Mouse (Mus musculus) hindbrain, postnatal 0 days (tissue): ENCODE data around the gene Tmem88b. TPM values are rescaled to one million over a fixed set of nuclear protein-coding genes. Genes with fewer than 3 reads are reported as not detected.

Experiments used
- ATAC-seq: fragments of 200-750 bp; cut with Nextera tagmentation; 2 replicates; pipeline ENCODE4 v1.8.0; 2017; ENCODE audit warnings: mild to moderate bottlenecking, moderate TSS enrichment, moderate library complexity
- DNase-seq: peaks from one replicate; pipeline ENCODE4 v3.0.0-alpha.2; 2015; ENCODE audit warnings: low spot score
- H3K27ac ChIP-seq: fragments of 300-500 bp; sonication (generic); 2 replicates; pipeline ENCODE4 v1.5.1; 2014; ENCODE audit warnings: mild to moderate bottlenecking
- H3K27me3 ChIP-seq: fragments of 300-500 bp; sonication (generic); 2 replicates; pipeline ENCODE4 v1.6.1; 2014; ENCODE audit warnings: low read length, mixed read lengths; ENCODE audit not compliant: insufficient read depth
- H3K36me3 ChIP-seq: fragments of 300-500 bp; sonication (generic); 2 replicates; pipeline ENCODE4 v1.6.1; 2014; ENCODE audit warnings: low read length, mixed read lengths; ENCODE audit not compliant: insufficient read depth
- H3K4me1 ChIP-seq: fragments of 300-500 bp; sonication (generic); 2 replicates; pipeline ENCODE4 v1.6.1; 2014; ENCODE audit warnings: antibody characterized with exemption, low read length, mixed read lengths; ENCODE audit not compliant: insufficient read depth
- H3K4me2 ChIP-seq: fragments of 300-500 bp; sonication (generic); 2 replicates; pipeline ENCODE4 v1.6.1; 2014; ENCODE audit warnings: low read depth, mild to moderate bottlenecking, low read length, moderate library complexity, mixed read lengths
- H3K4me3 ChIP-seq: fragments of 300-500 bp; sonication (generic); 2 replicates; pipeline ENCODE4 v1.5.1; 2014; ENCODE audit warnings: low read length
- H3K9ac ChIP-seq: fragments of 300-500 bp; sonication (generic); replicated peaks from 2 replicates; pipeline ENCODE4 v1.6.1; 2014; ENCODE audit warnings: mild to moderate bottlenecking, low read length, moderate library complexity, mixed read lengths
- H3K9me3 ChIP-seq: fragments of 300-500 bp; sonication (generic); 2 replicates; pipeline ENCODE4 v1.6.1; 2016; ENCODE audit warnings: low read length, mixed read lengths
- CTCF ChIP-seq: IDR thresholded peaks from 2 replicates; pipeline ENCODE4 v1.5.1; 2016; ENCODE audit warnings: antibody characterized with exemption, control low read depth, low read depth
- WGBS: fragments of 180-500 bp; shearing (Covaris S2); extraction: QIAGEN DNeasy Blood & Tissue Kit; methylation state at CpG from one replicate; pipeline ENCODE4 v1.1.7; 2014; 5-methylcytosine and 5-hydroxymethylcytosine counted together
- polyA plus RNA-seq: library from polyadenylated mRNA; unstranded; fragments of >200 nt; fragmentation: Nextera tagmentation; extraction: Ambion mirVana; gene quantifications from 2 replicates; pipeline ENCODE4 v1.2.1, GENCODE M21; 2015
- total RNA-seq: library from RNA; depleted of rRNA; stranded (reverse); fragments of >200 nt; gene quantifications from 2 replicates; pipeline ENCODE4 v1.2.3, GENCODE M21; 2014

The Tmem88b gene
- total and polyA plus RNA-seq, 2 experiments from 2014 or later = 1.2 to 2.3 TPM

DNA sequence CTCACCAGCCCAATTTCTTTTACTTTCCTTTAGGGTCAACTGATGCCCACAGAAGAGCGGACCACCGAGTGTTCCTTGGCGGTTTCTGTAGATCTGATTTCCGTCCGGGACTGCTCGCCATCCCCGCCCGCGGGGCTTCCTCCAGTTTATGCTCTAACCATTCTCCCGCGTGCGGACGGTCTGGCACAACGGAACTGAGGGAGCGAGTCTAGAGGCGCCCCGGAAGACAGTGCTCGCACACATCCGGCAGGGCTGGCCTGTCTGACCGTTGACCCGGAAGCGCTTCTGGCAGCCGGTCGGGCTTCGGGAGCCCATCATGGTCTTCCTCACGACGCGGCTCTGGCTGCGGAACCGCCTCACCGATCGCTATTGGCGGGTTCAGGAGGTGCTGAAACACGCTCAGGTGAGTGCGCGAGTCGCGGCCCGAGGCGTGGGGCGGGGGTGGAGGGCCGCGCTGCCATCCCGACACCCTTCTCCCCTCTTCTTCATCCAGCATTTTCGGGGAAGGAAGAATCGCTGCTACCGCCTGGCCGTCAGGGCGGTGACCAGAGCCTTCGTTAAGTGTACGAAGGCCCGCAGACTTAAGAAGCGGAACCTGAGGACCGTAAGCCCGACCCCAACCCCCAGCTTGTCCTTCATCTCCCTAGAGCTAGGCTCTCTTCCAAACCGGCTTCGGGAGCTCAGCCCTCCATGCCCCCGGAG lies 17.8 kb upstream of the Tmem88b start:
- TF ChIP-seq CTCF = no peak; the same call in 1 of the 2 replicates
- H3K4me3 ChIP-seq = peak overlapping the region; percentile 89
- no peaks in the 10 kb centered on the region for H3K9me3 ChIP-seq
- peaks cover 7% of the 10 kb centered on the region; the same call in 1 of the 2 replicates for H3K4me1 ChIP-seq
- peak overlapping the region; percentile 77 for H3K9ac ChIP-seq
- H3K36me3 ChIP-seq = peaks cover 13% of the 10 kb centered on the region
- DNase-seq = peak; percentile 97
- under 1% methylated on average over 58 of the region's 58 CpGs for WGBS
- peak; percentile 98 for ATAC-seq
- H3K4me2 ChIP-seq = peak overlapping the region; percentile 64
- H3K27me3 ChIP-seq = no peaks in the 10 kb centered on the region
- peak overlapping the region; percentile 71; the same call in 1 of the 2 replicates for H3K27ac ChIP-seq

DNA sequence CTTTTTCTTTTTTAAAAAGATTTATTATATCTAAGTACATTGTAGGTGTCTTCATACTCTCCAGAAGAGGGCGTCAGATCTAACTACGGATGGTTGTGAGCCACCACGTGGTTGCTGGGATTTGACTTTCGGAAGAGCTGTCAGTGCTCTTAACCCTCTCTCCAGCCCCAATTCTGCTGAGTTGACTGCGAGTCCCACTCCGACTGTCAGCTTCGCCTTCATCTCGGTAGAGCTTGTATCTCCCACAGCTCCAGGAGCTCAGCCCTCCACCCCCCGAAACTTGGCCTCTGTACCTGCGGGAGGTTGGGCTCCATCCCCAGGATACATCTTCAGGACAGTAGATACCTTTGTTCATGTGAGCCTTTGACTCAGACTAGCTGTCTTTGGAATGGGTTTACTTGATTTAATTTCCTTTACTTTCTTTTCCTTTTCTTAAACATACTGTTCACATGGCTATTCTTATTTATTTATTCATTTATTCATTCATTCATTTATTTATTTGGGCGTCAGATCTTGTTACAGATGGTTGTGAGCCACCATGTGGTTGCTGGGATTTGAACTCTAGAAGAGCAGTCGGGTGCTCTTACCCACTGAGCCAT lies 17.2 kb upstream of the Tmem88b start, which contains the start of gene Mrpl20:
Mrpl20 (plus strand) TSS at position 138 of the 599 bp plus-strand sequence.
- ATAC-seq (peak; percentile 22), DNase-seq (peak; percentile 44)
- no peak for TF ChIP-seq CTCF
- Histone ChIP-seq H3K9ac (peak within 1 kb of the TSS; percentile 77), H3K4me2 (peak within 1 kb of the TSS; percentile 64), H3K4me1 (peaks cover 7% of the 10 kb centered on the region; the same call in 1 of the 2 replicates), H3K27ac (peak within 1 kb of the TSS; percentile 71; the same call in 1 of the 2 replicates), H3K9me3 (no peaks in the 10 kb centered on the region), H3K36me3 (peaks cover 7% of the 10 kb centered on the region), H3K4me3 (peak within 1 kb of the TSS; percentile 89), H3K27me3 (no peaks in the 10 kb centered on the region)
- WGBS = 8% methylated on average over 12 of the region's 12 CpGs

DNA sequence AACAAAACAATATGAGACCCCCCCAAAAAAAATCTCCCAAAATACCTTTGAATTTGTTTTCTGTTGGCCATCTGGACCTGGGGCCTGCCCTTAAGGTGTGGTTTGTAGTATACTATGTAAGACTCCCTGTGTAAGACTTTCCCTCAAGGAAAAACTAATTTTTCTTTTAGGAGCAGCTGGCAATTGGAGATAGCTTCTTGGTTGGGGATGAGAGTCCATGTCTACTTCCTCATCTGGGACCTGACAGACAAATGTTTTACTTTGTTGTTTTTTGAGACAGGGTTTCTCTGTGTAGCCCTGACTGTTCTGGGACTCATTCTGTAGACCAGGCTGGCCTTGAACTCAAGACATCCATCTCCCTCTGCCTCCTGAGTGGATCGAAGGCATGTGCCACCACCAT lies 16.4 kb upstream of the Tmem88b start:
- no peak overlapping the region for H3K4me3 ChIP-seq
- no peak overlapping the region for H3K4me2 ChIP-seq
- no peak overlapping the region for H3K9ac ChIP-seq
- no peaks in the 10 kb centered on the region for H3K27me3 ChIP-seq
- 86% methylated on average over 1 of the region's 1 CpGs for WGBS
- H3K36me3 ChIP-seq = no peaks in the 10 kb centered on the region
- TF ChIP-seq CTCF = no peak
- no peak for ATAC-seq
- no peak overlapping the region for H3K27ac ChIP-seq
- DNase-seq = no peak
- H3K9me3 ChIP-seq = no peaks in the 10 kb centered on the region
- peaks cover 7% of the 10 kb centered on the region; the same call in 1 of the 2 replicates for H3K4me1 ChIP-seq

DNA sequence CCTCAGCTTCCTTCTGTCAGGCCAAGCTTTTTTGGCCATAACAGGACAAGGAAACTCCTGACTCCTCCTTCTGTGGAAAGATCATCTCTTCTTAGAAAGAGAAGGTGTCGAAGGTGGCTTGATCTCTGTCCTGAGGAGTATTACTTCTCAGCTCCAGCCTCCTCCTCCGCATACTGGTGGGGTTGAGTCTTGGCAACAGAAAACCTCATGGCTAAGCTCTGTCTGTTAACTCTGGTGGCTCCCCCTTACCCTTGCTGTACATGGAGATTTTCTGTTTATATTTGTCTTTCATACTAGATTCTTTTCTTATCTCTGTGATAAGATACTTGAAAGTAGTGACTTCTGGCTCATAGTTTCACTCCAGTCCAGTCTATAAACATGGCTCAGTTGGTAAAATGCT lies 8.1 kb upstream of the Tmem88b start:
- DNase-seq (no peak), ATAC-seq (no peak)
- Histone ChIP-seq H3K27me3 (no peaks in the 10 kb centered on the region), H3K27ac (no peak overlapping the region), H3K9me3 (no peaks in the 10 kb centered on the region), H3K4me3 (no peak overlapping the region), H3K4me1 (no peaks in the 10 kb centered on the region), H3K36me3 (no peaks in the 10 kb centered on the region), H3K9ac (no peak overlapping the region), H3K4me2 (no peak overlapping the region)
- WGBS = 75% methylated on average over 2 of the region's 2 CpGs
- no peak for TF ChIP-seq CTCF

DNA sequence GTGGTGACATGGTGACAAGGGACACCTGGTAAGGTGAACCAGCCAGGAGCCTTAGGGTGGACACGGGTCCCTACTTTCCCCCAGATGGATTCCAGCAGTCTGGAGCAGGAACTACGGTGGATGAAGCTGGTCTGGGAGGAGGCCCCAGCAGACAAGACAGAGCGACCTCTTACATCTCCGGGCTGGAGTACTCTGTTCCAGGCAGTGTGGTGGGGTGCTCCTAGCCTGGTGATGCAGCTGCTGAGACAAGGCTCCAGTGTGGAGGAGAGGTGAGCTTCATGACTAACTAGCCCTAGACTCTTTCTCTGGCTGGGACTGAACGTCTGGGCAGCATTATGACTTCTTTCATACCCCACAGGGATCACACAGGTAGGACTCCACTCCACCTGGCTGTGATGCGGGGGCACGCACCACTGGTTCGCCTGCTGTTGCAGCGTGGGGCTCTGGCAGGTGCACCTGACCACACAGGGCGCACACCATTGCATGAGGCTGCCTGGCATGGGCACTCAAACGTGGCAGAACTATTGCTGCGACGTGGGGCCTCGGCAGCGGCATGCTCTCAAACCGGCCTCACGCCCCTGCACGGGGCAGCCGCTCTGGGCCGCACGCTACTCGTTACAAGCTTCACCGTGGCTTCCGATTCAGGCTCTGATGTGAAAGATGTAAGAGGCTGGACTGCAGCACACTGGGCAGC lies 5.7 kb upstream of the Tmem88b start:
- no peaks in the 10 kb centered on the region for H3K9me3 ChIP-seq
- no peak overlapping the region for H3K4me2 ChIP-seq
- no peaks in the 10 kb centered on the region for H3K4me1 ChIP-seq
- 78% methylated on average over 24 of the region's 24 CpGs for WGBS
- H3K27me3 ChIP-seq = no peaks in the 10 kb centered on the region
- H3K27ac ChIP-seq = no peak overlapping the region
- no peak overlapping the region for H3K9ac ChIP-seq
- DNase-seq = no peak
- no peaks in the 10 kb centered on the region for H3K36me3 ChIP-seq
- no peak for ATAC-seq
- TF ChIP-seq CTCF = no peak
- no peak overlapping the region for H3K4me3 ChIP-seq

GRCm38 (mm10) chr4:155790650-155791161 lies 5.0 kb upstream of the Tmem88b start:
- no peak for TF ChIP-seq CTCF
- no peak for DNase-seq
- no peak overlapping the region for H3K4me2 ChIP-seq
- no peaks in the 10 kb centered on the region for H3K36me3 ChIP-seq
- H3K27ac ChIP-seq = no peak overlapping the region
- WGBS = 70% methylated on average over 3 of the region's 3 CpGs
- H3K9me3 ChIP-seq = no peaks in the 10 kb centered on the region
- no peak overlapping the region for H3K9ac ChIP-seq
- H3K4me1 ChIP-seq = no peaks in the 10 kb centered on the region
- H3K27me3 ChIP-seq = no peaks in the 10 kb centered on the region
- H3K4me3 ChIP-seq = no peak overlapping the region
- no peak for ATAC-seq
